Mouse (Mus musculus) embryo, embryonic 10.5 days (tissue): ENCODE results near the gene Scyl2.
"Not testable (repeated sequence)": the region's sequence is repeated elsewhere in the genome, so short reads cannot be mapped to it uniquely, and the experiment has no call there.

Source experiments
- DNase-seq: peaks from one replicate; pipeline ENCODE4 v3.0.0-alpha.2; 2015; ENCODE audit warnings: low spot score

Gene Scyl2

DNA sequence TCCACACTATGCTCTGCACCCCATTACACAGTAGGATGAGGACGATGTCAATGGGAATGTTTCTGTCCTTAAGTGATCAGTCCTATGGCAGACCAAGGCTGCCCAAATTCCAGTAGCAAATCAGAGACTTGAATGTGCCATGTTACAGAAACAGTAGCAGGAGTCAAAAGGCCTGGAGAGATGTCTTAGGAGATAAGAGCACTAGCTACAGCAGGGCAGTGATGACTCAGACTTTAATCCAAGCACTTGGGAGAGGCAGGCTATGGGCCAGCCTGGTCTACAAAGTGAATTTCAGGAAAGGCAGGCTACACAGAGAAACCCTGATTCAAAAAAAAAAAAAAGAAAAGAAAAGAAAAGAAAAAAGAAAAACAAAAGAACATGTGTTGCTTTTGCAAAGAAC, 6.6 kb downstream of the Scyl2 start:
- no peak for DNase-seq

- DNase-seq: no peak
Observed at GRCm38 (mm10) chr10:89678054-89678453, 8.0 kb downstream of the Scyl2 start.

DNA sequence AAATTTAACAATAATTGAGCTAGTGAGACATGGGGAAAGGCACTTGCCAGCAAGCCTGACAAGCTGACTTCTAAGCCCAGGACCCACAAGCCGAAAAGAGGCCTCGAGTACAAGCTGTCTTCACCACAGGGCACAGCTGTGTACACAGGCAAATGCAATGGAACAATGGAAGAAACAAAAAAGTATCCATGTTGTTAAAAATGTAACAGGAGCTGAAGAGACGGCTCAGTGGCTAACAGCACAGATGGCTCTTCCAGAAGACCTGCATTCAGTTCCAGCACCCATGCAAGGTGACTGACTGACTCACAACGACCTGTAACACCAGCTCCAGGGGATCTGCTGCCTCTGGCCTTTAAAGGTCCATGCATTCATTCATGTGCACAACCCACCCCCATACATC, 9.5 kb downstream of the Scyl2 start:
- DNase-seq: no peak

DNA sequence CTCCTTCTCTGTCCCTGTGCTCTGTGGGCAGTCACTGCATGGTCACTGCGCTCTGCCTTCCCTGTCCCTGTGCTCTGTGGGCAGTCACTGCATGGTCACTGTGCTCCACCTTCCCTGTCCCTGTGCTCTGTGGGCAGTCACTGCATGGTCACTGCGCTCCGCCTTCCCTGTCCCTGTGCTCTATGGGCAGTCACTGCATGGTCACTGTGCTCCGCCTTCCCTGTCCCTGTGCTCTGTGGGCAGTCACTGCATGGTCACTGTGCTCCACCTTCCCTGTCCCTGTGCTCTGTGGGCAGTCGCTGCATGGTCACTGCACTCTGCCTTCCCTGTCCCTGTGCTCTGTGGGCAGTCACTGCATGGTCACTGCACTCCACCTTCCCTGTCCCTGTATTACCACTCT, 15.7 kb downstream of the Scyl2 start:
- not testable (repeated sequence) for DNase-seq

- no peak for DNase-seq
Observed at GRCm38 (mm10) chr10:89667571-89667970, 18.5 kb downstream of the Scyl2 start.

DNA sequence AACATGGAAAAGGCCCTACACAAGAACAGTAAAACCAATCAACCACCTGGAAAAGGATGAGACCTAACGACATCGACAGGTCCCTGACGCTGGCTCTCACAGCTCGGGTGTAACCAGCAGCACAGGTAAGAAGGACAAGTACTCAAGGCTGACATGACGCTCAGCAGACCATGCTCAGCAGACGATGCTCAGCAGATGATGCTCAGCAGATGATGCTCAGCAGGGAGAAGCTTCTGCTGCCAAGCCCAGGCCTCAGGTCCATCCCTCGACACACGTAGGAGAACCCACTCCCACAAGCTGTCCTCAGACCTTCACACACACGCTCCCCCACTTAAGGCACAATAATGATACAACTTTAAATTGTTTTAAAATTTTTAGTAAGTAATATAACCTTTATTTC, 20.4 kb downstream of the Scyl2 start:
- DNase-seq: no peak

DNA sequence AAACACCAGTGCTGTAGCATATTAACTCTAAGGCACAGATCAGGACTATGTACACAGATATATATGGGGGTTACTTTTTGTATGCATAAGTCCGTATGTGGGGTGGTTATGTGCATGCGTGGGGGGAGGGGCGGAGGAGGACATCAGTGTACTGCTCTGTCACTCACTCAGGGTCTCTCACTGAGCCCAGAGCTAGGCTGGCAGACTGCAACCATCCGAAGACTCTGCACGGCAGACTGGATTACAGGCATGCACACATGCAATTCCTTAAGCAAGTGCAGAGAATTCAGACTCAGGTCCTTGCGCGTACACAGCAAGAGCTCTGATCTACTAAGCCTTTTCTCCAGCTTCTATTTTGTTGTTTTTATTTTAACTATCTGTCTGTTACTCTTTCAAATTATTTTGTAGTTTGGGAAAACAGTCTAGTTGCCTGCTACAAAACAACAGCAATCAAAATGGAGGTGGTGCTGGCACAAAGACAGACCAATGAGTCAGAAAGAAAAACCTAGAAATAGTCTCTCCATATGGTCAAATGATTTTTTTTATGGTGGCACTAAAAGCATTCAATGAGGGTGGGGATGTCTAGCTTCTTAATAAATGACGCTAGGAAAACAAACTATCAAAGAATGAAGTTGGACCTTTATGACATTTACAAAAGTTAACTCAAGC, 21.0 kb downstream of the Scyl2 start:
- no peak for DNase-seq

GRCm38 (mm10) chr10:89656366-89656765, 29.7 kb downstream of the Scyl2 start:
- DNase-seq: no peak

- no peak for DNase-seq
Observed at GRCm38 (mm10) chr10:89652912-89653311, 33.2 kb downstream of the Scyl2 start.

- DNase-seq: no peak
Observed at GRCm38 (mm10) chr10:89651691-89652090, 34.4 kb downstream of the Scyl2 start.

DNA sequence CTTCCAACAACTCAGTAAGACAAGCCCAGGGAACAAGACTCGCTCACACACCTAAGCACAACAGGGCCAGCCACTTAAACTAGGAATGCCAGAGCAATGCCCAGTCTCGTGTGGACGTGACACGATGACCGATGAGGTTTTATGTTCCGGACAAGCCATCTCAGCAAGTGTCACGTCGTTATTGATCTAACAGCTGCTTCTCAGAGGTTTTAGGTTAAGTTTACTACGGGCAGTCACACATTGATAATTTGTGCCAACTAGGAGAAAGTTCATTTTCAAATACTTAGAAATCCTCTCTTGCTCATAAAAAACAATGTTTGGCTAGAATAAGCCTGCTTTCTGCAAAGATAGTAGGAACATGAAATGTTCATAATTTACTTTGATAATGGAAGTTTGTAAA, 39.2 kb downstream of the Scyl2 start:
- no peak for DNase-seq

GRCm38 (mm10) chr10:89637001-89637400, 49.1 kb downstream of the Scyl2 start:
- DNase-seq: no peak

GRCm38 (mm10) chr10:89635018-89635417, 51.1 kb downstream of the Scyl2 start:
- DNase-seq: no peak

- no peak for DNase-seq
Observed at GRCm38 (mm10) chr10:89633736-89634426, 52.2 kb downstream of the Scyl2 start.

GRCm38 (mm10) chr10:89633121-89633520, 53.0 kb downstream of the Scyl2 start:
- no peak for DNase-seq

DNA sequence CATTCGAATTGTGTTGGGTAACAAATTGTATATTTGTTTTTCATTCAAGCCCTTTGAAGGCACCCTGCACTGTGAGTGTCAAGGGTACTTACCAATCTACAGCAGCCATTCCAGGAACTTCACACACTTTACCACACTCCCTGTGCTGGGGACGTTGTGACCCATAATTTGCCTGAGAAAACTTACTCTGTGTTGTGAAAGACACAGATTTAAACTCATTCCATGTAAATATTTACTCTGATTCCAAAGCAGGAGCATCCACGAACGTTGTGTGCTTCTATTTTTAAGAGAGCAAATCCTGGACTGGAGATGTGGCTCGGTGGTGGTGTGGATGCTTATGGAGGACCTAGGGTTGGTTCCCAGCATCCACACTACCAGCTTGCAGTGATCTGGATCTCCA, 54.3 kb downstream of the Scyl2 start:
- DNase-seq: no peak

DNA sequence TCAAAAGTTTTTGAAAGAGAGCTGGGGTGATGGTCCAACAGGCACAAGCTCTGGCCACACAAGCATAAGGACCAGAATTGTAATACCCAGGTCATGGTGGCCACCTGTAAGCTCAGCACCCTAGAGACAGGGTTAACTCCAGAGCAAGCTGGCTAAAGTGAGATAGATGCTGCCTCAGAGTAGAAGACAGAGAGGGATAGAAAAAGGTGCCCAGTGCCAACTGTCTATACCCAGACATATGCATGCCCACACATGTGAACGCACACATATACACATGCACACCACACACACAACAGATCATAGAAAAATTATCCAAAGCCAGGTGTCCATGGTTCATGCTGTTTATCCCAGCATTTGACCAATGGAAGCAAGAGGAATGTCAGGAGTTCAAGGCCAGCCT, 55.5 kb downstream of the Scyl2 start:
- DNase-seq: no peak

DNA sequence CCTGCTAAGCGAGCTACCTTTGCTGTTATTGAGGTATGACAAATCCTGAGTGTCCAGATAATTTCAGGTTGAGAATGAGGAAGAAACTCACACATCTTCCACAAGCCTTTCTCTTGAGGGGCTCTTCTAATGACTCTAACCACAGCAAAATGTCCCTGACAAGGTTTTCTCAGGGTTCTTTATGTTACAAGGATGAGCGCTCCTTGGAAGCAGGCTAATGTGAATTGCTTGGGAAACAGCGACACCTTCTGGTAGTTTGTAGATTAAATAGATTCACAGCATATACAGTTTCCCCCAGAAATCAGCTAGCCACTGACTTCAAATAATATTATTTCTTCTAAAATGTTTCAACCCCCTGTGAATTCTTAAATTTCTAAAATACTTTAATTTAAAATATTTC, 56.0 kb downstream of the Scyl2 start:
- peak; percentile 91 for DNase-seq

DNA sequence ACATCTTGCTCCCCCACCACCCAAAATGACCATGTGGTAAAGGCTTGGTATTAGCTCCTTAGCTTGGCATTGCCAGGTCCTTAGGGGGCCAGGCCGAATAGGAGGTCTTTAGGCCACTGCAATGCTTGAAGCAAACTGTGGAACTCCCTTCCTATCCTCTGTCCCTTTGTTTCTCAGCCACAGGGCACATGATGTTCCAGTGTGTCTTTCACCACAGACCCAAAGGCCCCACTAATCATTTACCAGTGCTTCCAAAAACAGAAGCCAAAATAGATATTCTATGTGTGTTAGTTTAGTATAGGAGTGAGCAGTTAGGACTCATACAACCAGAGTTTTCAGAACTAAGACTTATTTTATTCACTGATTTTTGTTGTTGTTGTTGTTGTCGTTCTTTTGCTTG, 59.4 kb downstream of the Scyl2 start:
- no peak for DNase-seq

DNA sequence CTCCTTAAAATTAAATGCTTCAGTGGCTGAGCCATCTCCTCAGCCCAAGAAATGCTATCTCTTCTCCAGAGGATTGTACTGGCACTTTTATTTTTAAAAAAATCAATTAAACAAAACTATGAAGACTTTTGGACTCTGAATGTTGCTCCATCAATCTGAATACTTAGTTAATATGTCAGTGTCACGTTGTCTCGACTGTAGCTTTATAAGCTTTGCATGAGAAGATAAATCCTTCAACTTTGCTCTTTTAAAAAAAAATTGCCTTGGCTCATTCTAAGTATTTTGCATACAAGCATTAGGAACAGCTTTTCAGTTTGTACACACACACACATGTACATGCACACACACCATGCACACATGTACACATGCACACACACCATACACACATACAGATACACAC, 61.9 kb downstream of the Scyl2 start:
- DNase-seq: no peak

DNA sequence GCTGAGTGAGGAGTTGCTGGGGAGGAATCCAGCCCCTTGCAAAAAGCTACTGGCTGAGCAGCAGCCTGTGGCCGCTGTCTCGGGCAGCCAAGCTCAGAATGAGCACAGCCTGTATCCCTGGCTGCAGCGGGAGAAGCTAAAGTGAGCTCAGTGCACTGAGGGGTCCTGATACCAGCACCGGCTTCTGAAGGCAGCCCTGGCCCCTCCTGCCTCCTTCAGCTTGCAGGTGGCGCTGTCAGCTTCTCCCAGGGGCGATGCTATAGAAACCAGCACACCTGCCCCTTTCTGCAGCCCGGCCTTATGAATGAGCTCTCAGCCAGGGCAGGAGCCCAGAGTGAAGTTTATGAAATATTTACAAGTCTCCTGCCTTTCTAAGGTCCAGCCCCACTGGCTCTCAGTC, 65.0 kb downstream of the Scyl2 start, which contains the start of gene Slc17a8:
Slc17a8 (minus strand) TSS at position 125 of the 400 bp plus-strand sequence.
- no peak for DNase-seq

DNA sequence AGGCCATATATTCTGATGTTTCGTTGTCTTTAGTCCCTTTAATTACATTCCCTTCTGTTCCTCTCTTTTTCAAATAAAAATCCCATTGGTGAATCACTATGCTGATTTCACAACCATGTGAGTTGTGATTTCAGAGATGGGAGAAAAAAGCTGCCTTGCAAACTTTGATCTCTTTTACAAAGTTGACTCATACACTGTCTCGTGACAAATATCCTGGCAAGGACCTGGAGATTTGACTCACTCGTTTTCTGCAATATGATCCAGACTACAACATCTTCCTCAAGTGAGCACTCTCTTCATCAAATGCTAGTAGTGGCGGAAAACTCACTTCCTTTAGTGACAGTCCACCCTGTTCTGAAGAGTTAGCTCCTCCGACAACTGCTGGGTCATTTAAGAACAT, 86.8 kb downstream of the Scyl2 start:
- DNase-seq: no peak

DNA sequence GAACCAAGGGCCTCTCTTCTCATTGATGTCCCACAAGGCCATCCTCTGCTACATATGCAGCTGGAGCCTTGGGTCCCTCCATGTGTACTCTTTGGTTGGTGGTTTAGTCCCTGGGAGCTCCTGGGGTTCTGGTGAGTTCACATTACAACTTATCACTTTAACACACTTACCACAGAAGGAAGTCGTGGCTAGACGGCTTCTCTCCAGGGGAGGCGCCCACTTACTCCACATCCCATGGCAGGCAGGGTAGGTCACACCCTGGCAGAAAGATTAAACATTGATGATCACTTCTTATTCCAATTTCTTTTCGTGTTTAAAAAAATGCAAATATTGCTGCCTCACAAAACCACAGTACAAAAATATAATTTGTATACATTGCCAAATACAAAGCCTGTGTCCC, 88.8 kb downstream of the Scyl2 start:
- no peak for DNase-seq

DNA sequence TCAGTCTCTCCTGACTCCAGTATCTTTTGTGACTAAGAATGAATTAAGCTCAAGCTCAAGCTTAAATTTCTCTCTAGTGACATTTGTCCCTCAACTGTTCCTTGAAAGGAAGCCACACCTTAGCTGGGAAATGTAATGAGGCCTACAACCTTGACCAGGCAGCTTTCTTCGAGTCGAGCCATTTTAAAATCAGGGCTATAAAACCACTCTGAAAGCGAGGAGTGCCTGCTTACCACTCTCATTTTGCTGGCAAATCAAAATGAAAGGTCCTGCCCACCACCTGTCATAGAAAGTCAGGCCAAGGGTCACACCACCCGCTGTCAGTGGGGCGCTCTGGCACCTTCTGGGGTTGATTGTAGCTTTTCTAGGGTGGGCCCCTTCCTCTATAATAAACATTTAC, 90.2 kb downstream of the Scyl2 start:
- DNase-seq: no peak
